Mouse (Mus musculus) forebrain, postnatal 0 days (tissue): Measurements from ENCODE around the gene Arl8a. TPM values are rescaled to one million over a fixed set of nuclear protein-coding genes. Genes with fewer than 3 reads are reported as not detected.
A peak's percentile ranks its signal among the peaks of the same experiment; 100 is the strongest.

ENCODE experiments used
- ATAC-seq: fragments of 200-750 bp; cut with Nextera tagmentation; 2 replicates; pipeline ENCODE4 v1.8.0; 2017; ENCODE audit warnings: mild to moderate bottlenecking, moderate library complexity
- DNase-seq: peaks from one replicate; pipeline ENCODE4 v3.0.0-alpha.2; 2015
- H3K27ac ChIP-seq: fragments of 300-500 bp; sonication (generic); 2 replicates; pipeline ENCODE4 v1.5.1; 2014; ENCODE audit warnings: low read depth, mild to moderate bottlenecking, antibody characterized with exemption, low read length, moderate library complexity, mixed read lengths
- H3K27me3 ChIP-seq: fragments of 300-500 bp; sonication (generic); 2 replicates; pipeline ENCODE4 v1.6.1; 2014; ENCODE audit warnings: mild to moderate bottlenecking, low read length, mixed read lengths; ENCODE audit not compliant: insufficient read depth
- H3K36me3 ChIP-seq: fragments of 300-500 bp; sonication (generic); 2 replicates; pipeline ENCODE4 v1.6.1; 2014; ENCODE audit warnings: mild to moderate bottlenecking, moderate library complexity; ENCODE audit not compliant: insufficient read depth
- H3K4me1 ChIP-seq: fragments of 300-500 bp; sonication (generic); 2 replicates; pipeline ENCODE4 v1.6.1; 2014; ENCODE audit warnings: antibody characterized with exemption; ENCODE audit not compliant: insufficient read depth
- H3K4me2 ChIP-seq: fragments of 300-500 bp; sonication (generic); 2 replicates; pipeline ENCODE4 v1.6.1; 2014; ENCODE audit warnings: low read depth, mild to moderate bottlenecking, moderate library complexity
- H3K4me3 ChIP-seq: fragments of 300-500 bp; sonication (generic); 2 replicates; pipeline ENCODE4 v1.5.1; 2014; ENCODE audit warnings: low read depth, low read length, mixed read lengths
- H3K9ac ChIP-seq: fragments of 300-500 bp; sonication (generic); 2 replicates; pipeline ENCODE4 v1.6.1; 2014; ENCODE audit warnings: mild to moderate bottlenecking
- H3K9me3 ChIP-seq: fragments of 300-500 bp; sonication (generic); 2 replicates; pipeline ENCODE4 v1.6.1; 2016; ENCODE audit warnings: low read length
- CTCF ChIP-seq: sonication (generic); IDR thresholded peaks from 2 replicates; pipeline ENCODE4 v1.5.1; 2016; ENCODE audit warnings: antibody characterized with exemption, control low read depth, low read depth
- WGBS: fragments of 180-500 bp; shearing (Covaris S2); extraction: QIAGEN DNeasy Blood & Tissue Kit; methylation state at CpG from one replicate; pipeline ENCODE4 v1.1.7; 2014; 5-methylcytosine and 5-hydroxymethylcytosine counted together
- polyA plus RNA-seq: library from polyadenylated mRNA; unstranded; fragments of >200 nt; fragmentation: Nextera tagmentation; extraction: Ambion mirVana; gene quantifications from 2 replicates; pipeline ENCODE4 v1.2.1, GENCODE M21; 2015
- total RNA-seq: library from RNA; depleted of rRNA; stranded (reverse); fragments of >200 nt; gene quantifications from 2 replicates; pipeline ENCODE4 v1.2.3, GENCODE M21; 2014; rRNA removed

The Arl8a gene
- total and polyA plus RNA-seq, 2 experiments from 2014 or later: 344 to 457 TPM

DNA sequence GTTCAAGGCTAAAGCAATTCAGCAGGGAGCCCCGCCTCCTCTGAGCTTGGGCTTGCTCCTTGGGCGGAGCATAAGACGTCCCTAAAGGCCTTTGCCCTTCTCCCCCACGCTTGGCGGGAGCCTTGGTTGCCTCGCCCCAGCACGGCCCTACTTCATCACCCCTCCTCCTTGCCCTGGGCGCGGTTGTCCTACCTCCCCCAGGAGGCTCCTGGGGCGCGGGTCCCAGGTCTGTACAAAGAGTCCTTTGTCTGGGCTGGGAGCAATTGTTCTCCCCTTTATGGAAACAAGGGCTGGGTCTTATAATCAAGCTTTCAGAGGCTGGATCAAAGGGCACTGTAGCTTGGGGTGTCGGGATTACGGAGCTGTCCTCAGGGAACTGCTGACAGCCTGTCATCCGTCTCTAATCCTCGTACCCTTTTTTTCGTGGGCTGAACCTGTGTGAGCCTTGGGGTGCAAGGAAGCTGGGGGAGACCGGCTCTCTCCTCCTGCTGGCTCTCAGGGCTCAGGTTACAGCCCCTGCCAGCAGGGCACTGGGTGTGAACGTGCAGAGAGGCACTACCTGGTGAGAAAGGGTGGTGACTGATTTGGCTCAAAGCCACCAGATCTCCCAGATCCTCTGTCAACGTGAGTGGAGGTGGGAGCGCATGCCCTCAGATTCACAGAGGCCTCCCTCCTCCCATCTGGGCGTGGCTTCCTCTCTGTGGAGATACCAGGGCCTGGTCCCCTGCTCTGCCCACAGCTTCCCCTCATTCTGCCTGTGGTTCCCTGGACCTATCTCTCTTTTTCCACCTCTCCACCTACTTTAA is 52.6 kb downstream of the Arl8a start:
- peak; percentile 20; the same call in 1 of the 2 replicates for ATAC-seq
- no peaks in the 10 kb centered on the region for H3K36me3 ChIP-seq
- H3K9ac ChIP-seq: no peak overlapping the region
- peak overlapping the region; percentile 30; the same call in 1 of the 2 replicates for H3K4me2 ChIP-seq
- no peaks in the 10 kb centered on the region for H3K9me3 ChIP-seq
- no peak for TF ChIP-seq CTCF
- 3% methylated on average over 21 of the region's 21 CpGs for WGBS
- no peak overlapping the region for H3K27ac ChIP-seq
- H3K4me3 ChIP-seq: no peak overlapping the region
- H3K4me1 ChIP-seq: no peaks in the 10 kb centered on the region
- peak; percentile 2 for DNase-seq
- no peaks in the 10 kb centered on the region for H3K27me3 ChIP-seq

DNA sequence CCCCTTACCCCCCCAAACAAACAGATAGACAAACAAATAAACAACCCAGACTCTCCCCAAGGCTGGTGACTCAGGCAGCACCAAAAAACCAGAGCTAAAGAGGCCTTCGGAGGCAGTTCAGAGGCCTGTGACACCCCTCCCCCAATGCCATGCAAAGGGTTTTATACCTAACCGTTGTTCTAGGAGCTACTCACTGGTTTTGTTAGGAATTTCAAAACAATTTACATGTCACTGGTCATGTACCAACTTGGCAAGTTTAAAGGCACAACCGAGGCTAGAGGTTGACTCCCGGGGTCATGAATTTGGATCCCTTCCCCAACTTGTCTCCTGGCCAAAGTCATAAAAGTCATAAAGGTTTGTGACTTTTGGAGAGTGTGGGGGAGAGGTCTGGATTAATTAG is 53.8 kb downstream of the Arl8a start:
- no peak for TF ChIP-seq CTCF
- Histone ChIP-seq H3K4me2 (no peak overlapping the region), H3K27me3 (no peaks in the 10 kb centered on the region), H3K4me3 (no peak overlapping the region), H3K9me3 (no peaks in the 10 kb centered on the region), H3K27ac (no peak overlapping the region), H3K4me1 (no peaks in the 10 kb centered on the region), H3K9ac (no peak overlapping the region), H3K36me3 (no peaks in the 10 kb centered on the region)
- ATAC-seq: no peak
- 86% methylated on average over 4 of the region's 4 CpGs for WGBS
- no peak for DNase-seq

DNA sequence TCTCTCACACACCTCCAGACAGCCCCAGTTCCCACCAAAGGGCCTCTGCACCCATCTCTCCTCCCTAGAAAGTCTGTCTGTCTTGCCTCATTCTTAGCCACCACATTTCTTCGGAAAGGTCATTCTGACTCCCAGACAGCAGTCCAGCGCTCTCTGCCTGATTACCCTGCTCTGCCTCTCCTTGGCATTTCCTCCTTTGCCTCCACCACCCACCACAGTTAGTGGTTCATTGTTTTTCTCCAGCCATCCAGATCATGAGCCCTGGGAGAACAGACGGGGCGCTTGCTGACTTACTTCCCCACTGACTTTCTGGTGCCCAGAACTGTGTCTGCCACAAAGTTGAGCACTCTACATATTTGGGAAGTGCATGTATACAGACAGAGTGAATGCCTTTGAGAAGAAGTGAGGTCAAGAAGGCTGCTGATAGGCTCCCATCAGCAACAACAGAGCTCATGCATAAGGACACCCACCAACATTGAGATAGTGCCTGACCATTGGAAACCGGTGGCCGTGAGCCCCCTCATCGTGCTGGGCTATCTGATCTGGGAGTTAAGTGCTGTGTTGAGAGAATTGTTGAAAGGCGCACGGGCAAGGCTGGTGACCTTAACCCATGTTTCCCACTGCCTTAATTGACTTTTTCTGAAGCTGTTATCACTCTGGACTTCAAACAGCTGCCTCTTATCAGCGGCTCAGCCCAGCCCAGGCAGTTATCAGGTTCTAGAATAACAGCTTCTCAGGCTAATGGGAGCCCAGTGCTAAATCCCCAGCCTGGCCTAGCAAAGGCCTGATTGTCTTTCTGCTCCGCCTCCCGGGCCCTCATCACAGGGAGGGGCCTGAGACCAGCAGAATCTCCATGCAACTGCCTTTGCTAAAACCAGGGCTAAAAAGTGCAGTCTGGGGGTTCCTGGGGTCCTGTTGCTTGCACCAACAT is 57.8 kb downstream of the Arl8a start:
- 32% methylated on average over 12 of the region's 12 CpGs for WGBS
- Histone ChIP-seq H3K4me1 (no peaks in the 10 kb centered on the region), H3K36me3 (no peaks in the 10 kb centered on the region), H3K9me3 (no peaks in the 10 kb centered on the region), H3K27ac (no peak overlapping the region), H3K4me2 (no peak overlapping the region), H3K4me3 (no peak overlapping the region), H3K9ac (no peak overlapping the region), H3K27me3 (no peaks in the 10 kb centered on the region)
- ATAC-seq: no peak
- DNase-seq: no peak
- no peak for TF ChIP-seq CTCF

DNA sequence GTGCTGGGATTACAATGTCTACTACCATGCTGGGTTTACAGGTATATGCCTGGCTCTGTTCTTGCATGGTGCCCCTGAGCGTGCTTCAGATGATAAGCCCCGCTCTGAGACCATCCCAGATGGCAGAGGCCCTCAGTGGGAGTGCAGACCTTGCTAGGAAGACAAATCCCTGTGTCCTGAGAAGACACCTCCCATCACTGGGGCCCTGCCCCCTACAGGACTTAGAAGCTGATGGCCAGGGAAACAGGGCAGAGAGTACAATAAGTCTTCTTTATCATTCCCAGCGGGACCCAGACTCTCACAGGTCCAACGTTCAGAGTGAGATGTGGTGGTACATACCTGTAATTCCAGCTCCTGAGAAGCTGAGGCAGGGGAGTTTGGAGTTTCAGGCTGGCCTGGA is 58.6 kb downstream of the Arl8a start:
- Histone ChIP-seq H3K36me3 (no peaks in the 10 kb centered on the region), H3K4me3 (no peak overlapping the region), H3K9me3 (no peaks in the 10 kb centered on the region), H3K27ac (no peak overlapping the region), H3K9ac (no peak overlapping the region), H3K4me2 (no peak overlapping the region), H3K4me1 (no peaks in the 10 kb centered on the region), H3K27me3 (no peaks in the 10 kb centered on the region)
- no peak for ATAC-seq
- no peak for DNase-seq
- 72% methylated on average over 4 of the region's 4 CpGs for WGBS
- TF ChIP-seq CTCF: no peak

Other genes starting within 250 kb of the Arl8a start
- 35.1 and 39.9 TPM in 2 replicates for gene Ppp1r12b, start 190.9 kb upstream of the Arl8a start, total RNA-seq
- 8.3 and 12.4 TPM in 2 replicates for gene Ppp1r12b, start 190.9 kb upstream of the Arl8a start, polyA plus RNA-seq
- 5.7 and 5.8 TPM in 2 replicates for gene Ube2t, start 184.3 kb upstream of the Arl8a start, total RNA-seq
- gene Ube2t, start 184.3 kb upstream of the Arl8a start, polyA plus RNA-seq: 8.7 and 9.0 TPM in 2 replicates
- 1.8 and 2.8 TPM in 2 replicates for gene Lgr6, start 41.5 kb upstream of the Arl8a start, total RNA-seq
- gene Lgr6, start 41.5 kb upstream of the Arl8a start, polyA plus RNA-seq: 1.1 and 1.6 TPM in 2 replicates
- 0.10 and 0.31 TPM in 2 replicates for gene Ptpn7, start 14.1 kb upstream of the Arl8a start, total RNA-seq
- gene Ptpn7, start 14.1 kb upstream of the Arl8a start, polyA plus RNA-seq: 0.12 and 0.15 TPM in 2 replicates
- gene Gpr37l1, start 20.9 kb downstream of the Arl8a start, total RNA-seq: 5.9 and 11.2 TPM in 2 replicates
- 5.3 and 7.6 TPM in 2 replicates for gene Gpr37l1, start 20.9 kb downstream of the Arl8a start, polyA plus RNA-seq
- gene Elf3, start 111.7 kb downstream of the Arl8a start, total RNA-seq: 0.08 TPM in 1 of 2 replicates, not detected in the other
- gene Elf3, start 111.7 kb downstream of the Arl8a start, polyA plus RNA-seq: 0.21 and 0.31 TPM in 2 replicates
- 61.6 and 63.9 TPM in 2 replicates for gene Rnpep, start 137.3 kb downstream of the Arl8a start, total RNA-seq
- 43.5 and 49.2 TPM in 2 replicates for gene Rnpep, start 137.3 kb downstream of the Arl8a start, polyA plus RNA-seq
- gene Timm17a, start 167.0 kb downstream of the Arl8a start, total RNA-seq: 29.9 and 36.1 TPM in 2 replicates
- gene Timm17a, start 167.0 kb downstream of the Arl8a start, polyA plus RNA-seq: 141 and 151 TPM in 2 replicates
- gene Lmod1, start 178.0 kb downstream of the Arl8a start, total RNA-seq: 0.31 and 0.52 TPM in 2 replicates
- 0.21 TPM in 2 replicates for gene Lmod1, start 178.0 kb downstream of the Arl8a start, polyA plus RNA-seq
- gene Shisa4, start 228.4 kb downstream of the Arl8a start, total RNA-seq: 80.9 and 98.2 TPM in 2 replicates
- 97.6 and 120 TPM in 2 replicates for gene Shisa4, start 228.4 kb downstream of the Arl8a start, polyA plus RNA-seq